Mouse (Mus musculus) c-Kit-negative CD71-positive TER-119-positive erythroid progenitor cells, embryonic 14.5 days (primary cell): ENCODE measurements around the gene Wsb2.
"Not testable (repeated sequence)": the region's sequence is repeated elsewhere in the genome, so short reads cannot be mapped to it uniquely, and the experiment has no call there.

Experiments used
- DNase-seq: peaks from one replicate; pipeline ENCODE4 v3.0.0-alpha.2; 2013; ENCODE audit warnings: low read depth, low spot score

Wsb2 gene

GRCm38 (mm10) chr5:117388296-117388751, 31.2 kb downstream of the Wsb2 start:
- DNase-seq, result peak; percentile 48

GRCm38 (mm10) chr5:117388877-117389276, 31.8 kb downstream of the Wsb2 start, which contains the start of gene Rfc5:
TSS of gene Rfc5 (minus strand) at chr5:117389047.
- DNase-seq, result peak; percentile 81

GRCm38 (mm10) chr5:117390895-117391294, 33.8 kb downstream of the Wsb2 start:
- no peak for DNase-seq

GRCm38 (mm10) chr5:117395834-117396233, 38.7 kb downstream of the Wsb2 start:
- DNase-seq, result no peak

- DNase-seq, result no peak
Observed at GRCm38 (mm10) chr5:117396596-117397014, 39.5 kb downstream of the Wsb2 start.

GRCm38 (mm10) chr5:117397371-117397770, 40.3 kb downstream of the Wsb2 start:
- DNase-seq, result no peak

GRCm38 (mm10) chr5:117398007-117398550, 41.0 kb downstream of the Wsb2 start:
- DNase-seq, result no peak

- no peak for DNase-seq
Observed at GRCm38 (mm10) chr5:117399281-117399680, 42.2 kb downstream of the Wsb2 start.

- DNase-seq, result no peak
Observed at GRCm38 (mm10) chr5:117403609-117404008, 46.5 kb downstream of the Wsb2 start.

GRCm38 (mm10) chr5:117404671-117405070, 47.6 kb downstream of the Wsb2 start:
- DNase-seq, result not testable (repeated sequence)

- DNase-seq, result no peak
Observed at GRCm38 (mm10) chr5:117408216-117408615, 51.1 kb downstream of the Wsb2 start.

- no peak for DNase-seq
Observed at GRCm38 (mm10) chr5:117409369-117409768, 52.3 kb downstream of the Wsb2 start.

- no peak for DNase-seq
Observed at GRCm38 (mm10) chr5:117413507-117414501, 56.7 kb downstream of the Wsb2 start, which contains the start of gene Ksr2. TSS of gene Ksr2 (plus strand) at chr5:117414000.

GRCm38 (mm10) chr5:117414611-117415010, 57.5 kb downstream of the Wsb2 start:
- DNase-seq, result no peak

GRCm38 (mm10) chr5:117415011-117415912, 58.2 kb downstream of the Wsb2 start:
- no peak for DNase-seq

- no peak for DNase-seq
Observed at GRCm38 (mm10) chr5:117417442-117417841, 60.3 kb downstream of the Wsb2 start.
